Mouse (Mus musculus): ENCODE results near the gene Cd99l2. TPM values are rescaled to one million over a fixed set of nuclear protein-coding genes. Genes with fewer than 3 reads are reported as not detected.

Gene Cd99l2
- 31.0 and 31.5 TPM in 2 replicates for polyA plus RNA-seq (2015; fragmentation: Nextera tagmentation; extraction: Ambion mirVana)

DNA sequence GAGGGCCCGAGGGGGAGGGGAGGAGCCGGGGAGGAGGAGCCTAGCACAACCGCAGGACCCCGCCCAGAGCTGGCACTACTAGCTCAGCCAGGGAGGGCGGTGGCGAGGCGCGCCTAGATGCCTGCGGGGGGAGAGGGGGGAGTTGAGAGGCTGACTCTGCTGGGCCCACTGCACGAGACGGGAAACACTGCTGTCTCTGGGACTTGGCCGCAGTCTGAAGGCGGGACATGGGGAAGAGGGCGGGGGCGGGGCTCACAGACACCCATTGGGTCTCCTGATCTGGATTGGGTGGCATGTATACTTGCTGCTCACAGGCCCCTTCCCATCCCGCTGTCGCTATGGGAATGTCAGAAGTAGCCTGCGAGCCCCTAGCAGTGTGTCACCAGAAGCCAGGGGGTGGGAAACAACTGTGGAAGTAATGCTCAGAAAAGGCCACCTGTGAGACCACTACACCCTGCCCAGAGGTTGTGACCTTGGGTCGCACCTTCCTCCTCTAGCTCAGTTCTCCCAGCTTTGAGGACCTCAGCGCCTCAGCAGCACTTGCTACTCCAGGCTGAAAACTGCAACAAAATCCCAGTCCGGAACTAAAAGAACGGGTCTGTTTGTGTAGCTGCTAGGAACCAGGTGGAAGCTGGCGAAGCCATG, at the start of gene Cd99l2:
TSS of gene Cd99l2 (minus strand) at position 216 of the 645 bp plus-strand sequence.
- no peaks in the 10 kb centered on the region; the same call in 1 of the 2 replicates for H3K4me1 ChIP-seq
- peak within 1 kb of the TSS; percentile 54 for H3K4me3 ChIP-seq (replicated peaks)
- 22% methylated on average over 22 of the region's 23 CpGs for WGBS
- no peaks in the 10 kb centered on the region for H3K36me3 ChIP-seq
- peak within 1 kb of the TSS; percentile 91 for H3K27ac ChIP-seq
- peak within 1 kb of the TSS; percentile 61 for H3K4me2 ChIP-seq
- no peaks in the 10 kb centered on the region for H3K9me3 ChIP-seq
- peak within 1 kb of the TSS; percentile 39; the same call in 1 of the 2 replicates for H3K9ac ChIP-seq
- ATAC-seq (ENCODE audit: insufficient read depth, low FRiP score, low read depth), result peak; percentile 95
- no peaks in the 10 kb centered on the region for H3K27me3 ChIP-seq (replicated peaks)

- Histone ChIP-seq H3K36me3 (no peaks in the 10 kb centered on the region), H3K9ac (no peak overlapping the region), H3K4me2 (no peak overlapping the region), H3K27me3 (replicated peaks) (no peaks in the 10 kb centered on the region), H3K27ac (no peak overlapping the region), H3K4me1 (no peaks in the 10 kb centered on the region), H3K4me3 (replicated peaks) (no peak overlapping the region), H3K9me3 (no peaks in the 10 kb centered on the region)
- 73% methylated on average over 7 of the region's 7 CpGs for WGBS
- no peak for ATAC-seq (ENCODE audit: insufficient read depth, low FRiP score, low read depth)
Observed at GRCm38 (mm10) chrX:71540821-71541510, 48.3 kb upstream of the Cd99l2 start.

GRCm38 (mm10) chrX:71537791-71538190, 45.1 kb upstream of the Cd99l2 start:
- Histone ChIP-seq H3K27ac (no peak overlapping the region), H3K27me3 (replicated peaks) (no peaks in the 10 kb centered on the region), H3K36me3 (no peaks in the 10 kb centered on the region), H3K4me3 (replicated peaks) (no peak overlapping the region), H3K9me3 (no peaks in the 10 kb centered on the region), H3K4me2 (no peak overlapping the region), H3K4me1 (no peaks in the 10 kb centered on the region), H3K9ac (no peak overlapping the region)
- ATAC-seq (ENCODE audit: insufficient read depth, low FRiP score, low read depth), result no peak
- WGBS, result 72% methylated on average over 2 of the region's 2 CpGs

DNA sequence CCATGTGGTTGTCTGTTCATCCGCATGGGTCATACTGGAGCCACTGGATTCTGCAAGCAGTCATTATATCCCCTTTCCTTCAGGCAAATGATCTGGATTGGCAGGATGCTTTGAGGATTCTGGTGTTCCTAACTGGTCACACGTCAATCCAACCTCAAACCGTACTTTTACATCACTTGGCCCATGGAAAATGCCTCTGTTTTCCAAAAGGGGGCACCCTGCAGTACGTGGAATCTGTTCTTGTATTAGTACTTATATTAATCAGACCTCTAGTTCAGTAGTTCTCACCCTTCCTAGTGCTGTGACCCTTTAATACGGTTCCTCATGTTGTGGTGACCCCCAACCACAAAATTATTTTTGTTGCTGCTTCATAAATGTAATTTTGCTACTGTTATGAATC, 41.5 kb upstream of the Cd99l2 start:
- Histone ChIP-seq H3K9me3 (no peaks in the 10 kb centered on the region), H3K27me3 (replicated peaks) (no peaks in the 10 kb centered on the region), H3K4me2 (no peak overlapping the region), H3K9ac (no peak overlapping the region), H3K27ac (no peak overlapping the region), H3K4me3 (replicated peaks) (no peak overlapping the region), H3K36me3 (no peaks in the 10 kb centered on the region), H3K4me1 (no peaks in the 10 kb centered on the region)
- no peak for ATAC-seq (ENCODE audit: insufficient read depth, low FRiP score, low read depth)
- 77% methylated on average over 5 of the region's 5 CpGs for WGBS

- no peaks in the 10 kb centered on the region for H3K36me3 ChIP-seq
- H3K4me1 ChIP-seq, result no peaks in the 10 kb centered on the region
- H3K4me3 ChIP-seq (replicated peaks), result no peak overlapping the region
- no peaks in the 10 kb centered on the region for H3K27me3 ChIP-seq (replicated peaks)
- no peak overlapping the region for H3K9ac ChIP-seq
- H3K4me2 ChIP-seq, result no peak overlapping the region
- ATAC-seq (ENCODE audit: insufficient read depth, low FRiP score, low read depth), result no peak
- 73% methylated on average over 3 of the region's 3 CpGs for WGBS
- H3K27ac ChIP-seq, result no peak overlapping the region
- no peaks in the 10 kb centered on the region for H3K9me3 ChIP-seq
Observed at GRCm38 (mm10) chrX:71532635-71533034, 40.0 kb upstream of the Cd99l2 start.

DNA sequence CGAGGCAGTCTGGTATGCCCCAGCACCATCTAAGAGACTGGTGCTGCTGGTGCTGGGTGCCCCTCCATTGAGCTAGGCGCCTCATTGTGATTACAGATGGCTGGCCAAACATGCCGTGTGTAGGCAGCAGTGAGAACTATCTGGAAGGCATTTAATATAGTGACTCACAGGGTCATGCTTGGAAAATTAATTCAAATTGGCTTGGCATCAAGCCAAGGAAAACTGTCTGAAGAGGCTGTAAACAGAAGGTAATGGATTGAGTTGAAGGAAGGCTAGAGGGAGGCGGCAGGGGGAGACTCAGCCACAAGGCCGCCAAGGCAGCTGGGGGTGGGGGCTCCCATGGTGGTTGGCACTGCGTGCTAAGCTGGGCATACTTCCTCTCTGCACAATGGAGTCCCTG, 36.0 kb upstream of the Cd99l2 start:
- 38% methylated on average over 6 of the region's 6 CpGs for WGBS

DNA sequence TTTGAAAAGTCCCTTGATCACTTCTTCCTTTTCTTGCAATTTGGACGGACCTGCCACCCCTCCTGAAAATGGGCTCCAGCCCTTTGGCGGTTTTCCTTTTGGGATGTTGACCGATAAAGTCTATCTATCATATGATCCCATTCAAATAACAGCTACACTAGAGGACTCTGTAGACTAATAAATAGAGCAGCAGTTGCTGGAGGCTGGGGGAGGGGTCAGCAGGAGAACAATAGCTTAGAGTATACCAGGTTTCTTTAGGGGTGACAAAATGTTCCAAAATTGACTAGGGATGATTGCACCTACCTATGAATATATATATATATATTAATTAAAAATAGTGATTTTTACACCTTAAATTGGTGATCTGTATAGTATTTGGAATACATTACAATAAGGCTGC, 35.5 kb upstream of the Cd99l2 start:
- Histone ChIP-seq H3K4me1 (no peaks in the 10 kb centered on the region), H3K4me2 (no peak overlapping the region), H3K27ac (no peak overlapping the region), H3K4me3 (replicated peaks) (no peak overlapping the region), H3K9ac (no peak overlapping the region), H3K9me3 (no peaks in the 10 kb centered on the region), H3K27me3 (replicated peaks) (no peaks in the 10 kb centered on the region), H3K36me3 (no peaks in the 10 kb centered on the region)
- WGBS, result 63% methylated on average over 3 of the region's 3 CpGs
- ATAC-seq (ENCODE audit: insufficient read depth, low FRiP score, low read depth), result no peak

More for the DNA sequence above, 36.0 kb upstream of the Cd99l2 start:
- Histone ChIP-seq H3K27ac (no peak overlapping the region), H3K4me1 (no peaks in the 10 kb centered on the region), H3K27me3 (replicated peaks) (no peaks in the 10 kb centered on the region), H3K4me2 (no peak overlapping the region), H3K4me3 (replicated peaks) (no peak overlapping the region), H3K9ac (no peak overlapping the region), H3K36me3 (no peaks in the 10 kb centered on the region), H3K9me3 (no peaks in the 10 kb centered on the region)
- ATAC-seq (ENCODE audit: insufficient read depth, low FRiP score, low read depth), result peak; percentile 63; the same call in 1 of the 2 replicates

DNA sequence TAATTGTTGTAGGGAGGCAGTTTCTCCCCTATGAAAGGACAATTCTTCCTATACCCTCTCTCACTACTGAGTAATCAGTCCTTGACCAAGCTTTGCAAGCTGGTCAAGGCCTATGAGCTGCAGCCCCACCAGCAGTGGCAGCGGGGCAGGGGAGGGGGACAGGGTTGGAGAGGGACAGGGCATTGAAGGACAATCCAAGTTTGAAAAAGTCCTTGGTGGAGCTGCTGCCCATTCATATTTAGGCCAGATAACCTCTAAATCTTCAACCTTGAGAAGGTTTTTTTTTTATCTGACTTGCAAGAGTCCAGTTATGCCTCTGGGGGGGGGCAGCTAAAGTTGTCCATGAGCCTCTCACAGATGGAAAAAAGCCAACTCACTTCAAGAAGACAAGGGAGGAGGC, 34.8 kb upstream of the Cd99l2 start:
- Histone ChIP-seq H3K4me2 (no peak overlapping the region), H3K27me3 (replicated peaks) (no peaks in the 10 kb centered on the region), H3K9me3 (no peaks in the 10 kb centered on the region), H3K36me3 (no peaks in the 10 kb centered on the region), H3K4me1 (no peaks in the 10 kb centered on the region), H3K27ac (no peak overlapping the region), H3K4me3 (replicated peaks) (no peak overlapping the region), H3K9ac (no peak overlapping the region)
- WGBS, result 82% methylated on average over 1 of the region's 1 CpGs
- ATAC-seq (ENCODE audit: insufficient read depth, low FRiP score, low read depth), result no peak

DNA sequence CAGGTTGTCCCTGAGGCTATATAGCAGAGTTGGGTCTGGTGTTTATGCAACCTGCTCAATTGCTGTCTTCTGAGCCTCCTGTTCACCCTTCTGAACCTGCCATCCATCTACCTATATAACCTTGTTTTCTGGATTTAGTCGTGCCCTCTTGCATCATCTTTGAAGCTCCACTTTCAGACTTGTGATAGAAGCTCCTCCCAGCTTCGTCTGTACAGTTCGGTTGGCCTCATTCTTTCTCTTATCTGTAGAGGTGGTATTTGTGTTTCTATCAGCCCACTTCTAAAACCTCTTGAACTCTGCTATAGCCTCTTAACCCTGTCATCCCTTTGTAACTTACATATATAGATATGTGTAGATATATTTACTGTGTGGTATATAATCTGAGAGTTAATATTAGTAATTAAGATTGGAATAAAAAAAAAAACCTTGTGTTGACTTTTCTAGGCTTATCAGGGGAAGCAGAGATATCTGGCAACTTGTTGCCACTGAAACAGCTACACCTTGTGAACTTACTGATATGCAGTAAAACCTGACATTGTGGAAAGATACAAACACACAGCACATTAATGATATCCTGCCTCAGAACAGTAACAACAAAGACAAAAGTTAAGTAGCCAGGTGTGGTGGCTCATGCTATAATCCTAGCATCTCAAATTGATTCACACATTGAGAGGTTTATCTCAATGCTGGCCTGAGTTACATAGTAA, 33.1 kb upstream of the Cd99l2 start:
- WGBS, result 51% methylated on average over 3 of the region's 3 CpGs
- Histone ChIP-seq H3K4me3 (replicated peaks) (no peak overlapping the region), H3K9me3 (no peaks in the 10 kb centered on the region), H3K4me2 (no peak overlapping the region), H3K4me1 (no peaks in the 10 kb centered on the region), H3K27ac (no peak overlapping the region), H3K36me3 (no peaks in the 10 kb centered on the region), H3K27me3 (replicated peaks) (no peaks in the 10 kb centered on the region), H3K9ac (no peak overlapping the region)
- ATAC-seq (ENCODE audit: insufficient read depth, low FRiP score, low read depth), result no peak

GRCm38 (mm10) chrX:71524310-71524709, 31.7 kb upstream of the Cd99l2 start:
- H3K27ac ChIP-seq, result no peak overlapping the region
- no peak for ATAC-seq (ENCODE audit: insufficient read depth, low FRiP score, low read depth)
- no peak overlapping the region for H3K4me2 ChIP-seq
- WGBS, result 60% methylated on average over 2 of the region's 2 CpGs
- no peaks in the 10 kb centered on the region for H3K36me3 ChIP-seq
- no peak overlapping the region for H3K9ac ChIP-seq
- H3K27me3 ChIP-seq (replicated peaks), result no peaks in the 10 kb centered on the region
- H3K9me3 ChIP-seq, result no peaks in the 10 kb centered on the region
- no peaks in the 10 kb centered on the region for H3K4me1 ChIP-seq
- no peak overlapping the region for H3K4me3 ChIP-seq (replicated peaks)

DNA sequence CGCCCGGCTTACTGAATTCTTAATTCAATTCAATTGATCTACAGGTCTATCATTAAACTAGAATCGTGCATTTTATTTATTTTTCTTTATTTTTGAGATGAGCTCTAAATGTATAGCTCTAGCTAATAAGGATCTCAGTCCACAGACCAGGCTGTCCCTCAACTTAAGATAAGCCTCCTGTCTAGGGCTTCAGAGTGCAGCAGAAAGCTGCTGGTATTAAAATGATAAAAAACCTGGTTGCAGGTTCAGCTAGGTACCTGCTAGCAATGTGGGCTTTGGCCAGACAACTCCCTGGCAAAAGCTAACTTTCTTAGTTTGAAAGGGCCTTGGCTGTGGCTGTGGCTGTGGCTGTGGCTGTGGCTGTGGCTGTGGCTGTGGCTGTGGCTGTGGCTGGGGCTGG, 30.2 kb upstream of the Cd99l2 start:
- no peak for ATAC-seq (ENCODE audit: insufficient read depth, low FRiP score, low read depth)
- Histone ChIP-seq H3K9me3 (no peaks in the 10 kb centered on the region), H3K36me3 (no peaks in the 10 kb centered on the region), H3K4me3 (replicated peaks) (no peak overlapping the region), H3K27ac (no peak overlapping the region), H3K9ac (no peak overlapping the region), H3K4me1 (no peaks in the 10 kb centered on the region), H3K4me2 (no peak overlapping the region), H3K27me3 (replicated peaks) (no peaks in the 10 kb centered on the region)
- 86% methylated on average over 3 of the region's 3 CpGs for WGBS

- no peak for ATAC-seq (ENCODE audit: insufficient read depth, low FRiP score, low read depth)
- WGBS, result 77% methylated on average over 4 of the region's 4 CpGs
- H3K9me3 ChIP-seq, result no peaks in the 10 kb centered on the region
Observed at GRCm38 (mm10) chrX:71519252-71519651, 26.6 kb upstream of the Cd99l2 start.

More at GRCm38 (mm10) chrX:71519252-71519651, 26.6 kb upstream of the Cd99l2 start:
- H3K27me3 ChIP-seq (replicated peaks), result no peaks in the 10 kb centered on the region
- no peak overlapping the region for H3K4me3 ChIP-seq (replicated peaks)
- no peak overlapping the region for H3K9ac ChIP-seq
- H3K4me1 ChIP-seq, result no peaks in the 10 kb centered on the region
- no peak overlapping the region for H3K4me2 ChIP-seq
- no peak overlapping the region for H3K27ac ChIP-seq
- no peaks in the 10 kb centered on the region for H3K36me3 ChIP-seq

Measured in stomach, embryonic 15.5 days (tissue).